Mouse (Mus musculus): ENCODE data around the gene Lin37.

Lin37 gene

DNA sequence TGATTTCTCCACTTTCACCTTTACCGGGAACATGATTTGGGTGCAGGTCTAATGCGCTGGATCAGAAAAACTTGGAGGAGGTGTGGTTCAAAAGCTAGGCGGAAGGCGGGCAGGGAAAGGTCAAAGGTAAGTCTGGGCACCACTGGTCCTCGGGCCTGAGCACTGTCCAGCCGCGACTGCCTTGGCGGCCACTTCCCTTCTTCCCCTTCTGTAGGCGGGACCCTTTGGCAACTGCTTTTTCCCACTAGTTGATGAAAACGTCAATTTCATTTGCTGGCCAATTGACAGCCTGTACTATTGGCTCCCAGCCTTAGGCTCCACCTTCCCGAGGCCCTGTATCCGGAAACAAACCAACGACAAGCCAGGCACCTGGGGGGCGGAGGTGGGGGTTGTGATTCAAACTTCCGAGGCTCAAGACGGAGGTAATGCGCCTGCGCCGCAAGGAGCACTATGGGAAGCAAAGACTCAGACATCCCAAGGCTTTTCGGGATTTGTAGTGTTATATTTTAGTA is at the start of gene Lin37:
Gene Lin37, minus strand, starts transcription at position 396 of the 512 bp plus-strand sequence.
- peak; percentile 99 for DNase-seq (ENCODE audit: low read depth)

DNA sequence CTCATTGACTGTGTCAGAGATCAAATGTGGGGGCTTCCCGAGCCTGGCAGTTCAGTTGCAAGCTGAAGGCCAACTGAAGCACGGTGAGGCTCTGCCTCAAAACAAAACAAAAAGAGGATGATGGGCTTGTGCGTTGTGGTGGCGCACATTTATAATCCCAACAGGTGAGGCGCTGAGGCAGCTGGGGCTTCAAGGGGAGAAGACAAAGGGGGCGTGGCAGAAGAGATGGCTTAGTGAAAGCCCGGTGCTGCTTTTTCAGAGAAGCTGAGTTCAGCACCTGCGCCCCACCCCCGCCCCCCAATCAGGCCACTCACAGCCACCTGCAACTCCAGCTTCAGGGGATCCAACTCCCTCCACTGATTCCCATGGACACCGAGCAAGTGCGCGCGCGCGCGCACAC is 48.8 kb upstream of the Lin37 start:
- no peak for DNase-seq (ENCODE audit: low read depth)

DNA sequence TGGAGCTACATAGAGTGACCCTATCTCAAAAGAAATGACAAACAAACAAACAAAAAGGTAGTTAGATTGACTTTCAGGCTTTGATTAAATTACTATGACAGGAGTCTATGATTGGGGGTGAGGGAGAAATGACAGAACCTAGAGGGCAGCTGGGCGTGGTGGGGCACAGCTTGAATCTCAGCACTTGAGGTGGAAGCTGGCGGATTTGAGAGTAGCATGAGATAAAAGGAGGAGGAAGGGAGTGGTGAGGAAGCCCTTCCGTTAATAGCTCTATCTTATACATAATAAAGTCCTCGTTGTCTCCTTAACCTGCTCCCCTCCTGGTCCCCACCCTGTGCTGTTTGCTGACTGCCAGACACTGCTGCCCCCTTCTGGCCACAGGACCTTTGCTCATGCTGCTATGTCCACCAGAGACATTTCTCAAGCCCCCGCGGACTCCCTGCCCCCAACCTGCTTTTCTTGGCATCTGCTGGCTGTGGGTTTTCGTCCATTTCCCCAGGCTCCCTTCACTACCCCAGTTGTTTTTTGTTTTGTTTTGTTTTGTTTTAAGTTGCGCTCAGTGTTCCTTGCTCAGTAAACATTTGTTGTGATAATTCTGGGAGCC is 48.2 kb upstream of the Lin37 start:
- DNase-seq (ENCODE audit: low read depth): peak; percentile 66

DNA sequence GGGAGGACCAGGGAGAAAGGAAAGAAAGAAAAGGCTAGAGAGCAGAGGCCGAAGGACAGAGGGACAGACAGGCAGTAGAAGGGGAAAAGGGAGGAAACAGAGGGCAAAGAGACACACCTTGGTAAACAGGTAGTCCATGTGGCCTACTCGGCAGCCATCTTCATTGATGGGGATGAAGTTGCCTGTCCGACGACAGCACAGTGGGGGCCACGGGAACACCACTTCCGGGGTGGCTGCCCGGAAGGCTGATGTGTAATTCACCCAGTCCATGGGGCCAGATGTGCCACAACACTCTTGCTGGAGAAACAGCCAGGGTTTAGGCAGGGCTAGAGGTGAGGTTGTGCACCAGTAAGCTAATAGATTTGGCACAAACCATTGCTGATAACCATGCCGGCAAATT is 45.3 kb upstream of the Lin37 start:
- DNase-seq (ENCODE audit: low read depth): no peak

DNA sequence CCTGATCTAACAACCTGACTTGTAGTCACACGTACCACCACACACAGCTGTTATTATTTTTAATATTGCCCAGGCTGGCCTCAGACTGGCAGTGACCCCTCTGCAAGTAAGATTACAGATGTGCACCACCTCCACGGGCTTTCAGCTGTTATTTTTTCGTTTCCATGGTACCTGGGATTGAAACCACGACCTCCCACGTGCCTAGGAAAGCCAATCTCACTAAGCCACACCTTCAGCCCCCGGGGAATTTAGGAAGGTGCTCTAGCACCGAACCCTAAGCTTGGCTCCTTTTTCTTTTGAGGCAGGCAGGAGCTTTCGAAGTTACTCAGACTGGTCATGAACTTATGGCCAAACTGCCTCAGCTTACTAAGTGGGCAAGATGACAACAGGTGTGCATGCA is 44.8 kb upstream of the Lin37 start:
- DNase-seq (ENCODE audit: low read depth): no peak

DNA sequence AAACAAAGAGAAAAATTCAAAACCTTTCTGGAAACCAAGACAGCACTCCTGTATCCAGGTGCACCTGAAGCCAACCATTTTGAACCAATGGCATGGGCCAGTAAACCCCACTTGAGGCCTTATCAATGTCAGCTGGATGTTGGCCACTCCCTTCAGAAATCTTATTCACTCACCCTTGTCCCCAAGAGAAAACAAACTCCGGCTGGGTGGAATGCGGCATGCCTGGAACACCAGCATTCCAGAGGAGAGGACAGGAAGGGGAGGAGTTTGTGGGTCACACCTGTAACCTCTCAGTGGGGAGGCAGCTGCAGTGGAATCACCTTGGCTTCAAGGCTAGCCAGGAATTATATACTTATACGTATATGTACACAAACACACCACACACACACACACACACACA is 42.9 kb upstream of the Lin37 start:
- DNase-seq (ENCODE audit: low read depth): no peak

DNA sequence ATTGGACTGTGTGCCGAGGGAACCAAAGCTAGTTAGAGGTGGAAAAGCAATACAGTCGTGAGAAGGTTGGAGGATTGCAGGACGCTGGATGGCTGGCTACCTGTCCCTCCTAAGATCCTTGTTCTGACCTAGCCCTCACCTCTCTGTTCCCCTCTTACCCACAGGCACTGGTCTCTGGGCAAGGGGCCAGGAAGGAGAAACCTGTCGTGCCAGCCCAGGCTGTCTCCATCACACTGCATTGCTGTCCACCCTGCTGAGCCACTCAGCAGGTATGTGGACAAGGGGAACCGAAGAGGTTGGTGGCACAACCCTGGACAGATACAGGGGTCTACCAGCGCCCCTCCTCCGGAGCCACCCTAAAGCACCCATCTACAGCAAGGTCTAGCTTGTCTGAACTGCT is 41.0 kb upstream of the Lin37 start:
- no peak for DNase-seq (ENCODE audit: low read depth)

DNA sequence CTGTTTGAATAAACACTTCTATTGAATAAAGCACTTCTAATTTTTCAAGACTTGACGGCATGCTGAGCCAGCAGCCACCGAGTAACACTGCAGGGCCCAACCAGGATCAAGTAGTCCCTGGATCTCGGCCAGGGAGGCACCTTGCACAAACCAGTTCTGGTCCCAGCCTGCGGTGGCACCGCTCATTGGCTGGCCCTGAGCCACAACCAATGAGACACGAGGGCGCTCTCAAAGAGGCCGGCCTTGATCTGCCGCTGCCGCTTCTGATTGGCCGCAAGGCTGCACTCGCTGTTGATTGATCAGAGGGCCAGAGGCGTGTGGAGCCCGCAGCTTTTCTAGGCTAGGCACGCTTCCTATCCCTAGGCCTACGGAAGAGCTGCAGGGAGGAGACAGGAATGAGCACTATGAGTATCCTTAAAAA is 40.3 kb upstream of the Lin37 start:
- peak; percentile 37 for DNase-seq (ENCODE audit: low read depth)

DNA sequence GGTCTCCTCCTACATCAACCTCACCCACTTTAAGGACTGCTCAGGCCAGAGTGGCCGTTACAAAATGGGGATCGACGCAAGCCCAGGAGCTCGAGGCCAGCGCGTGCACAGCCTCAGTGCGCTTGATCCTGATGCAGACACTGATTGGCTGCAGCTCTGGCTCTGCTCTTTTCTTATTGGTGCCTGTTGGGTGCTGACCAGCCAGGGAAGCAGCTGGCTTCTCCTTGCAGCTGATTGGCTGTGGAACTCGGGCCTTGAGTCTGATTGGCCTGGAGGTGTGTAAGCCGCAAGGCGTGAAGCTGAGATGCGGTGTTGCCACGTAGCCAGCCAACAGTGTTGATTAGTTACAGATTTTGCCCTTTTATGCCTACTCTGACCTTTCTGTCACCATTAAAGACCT is 39.1 kb upstream of the Lin37 start, which contains the start of gene Zbtb32:
Gene Zbtb32, minus strand, starts transcription at position 124 of the 400 bp plus-strand sequence.
- no peak for DNase-seq (ENCODE audit: low read depth)

DNA sequence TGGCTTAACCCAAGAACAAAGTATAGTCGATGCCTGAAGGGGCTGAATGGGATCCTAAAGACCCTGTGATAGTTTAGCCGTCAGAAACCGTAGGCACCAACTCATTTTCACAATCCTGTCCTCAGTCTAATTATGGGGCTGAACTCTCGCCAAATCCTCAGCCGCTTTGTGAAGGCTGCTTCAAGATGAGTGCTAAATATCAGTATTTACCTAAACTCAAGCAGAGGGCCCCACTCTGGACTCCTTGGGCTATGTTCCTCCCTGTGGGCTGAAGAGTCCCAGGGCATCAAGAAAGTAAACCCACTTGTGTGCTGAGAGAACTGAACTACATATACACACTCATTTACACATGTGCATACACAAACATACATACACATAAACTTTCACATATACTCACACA is 37.2 kb upstream of the Lin37 start:
- no peak for DNase-seq (ENCODE audit: low read depth)

DNA sequence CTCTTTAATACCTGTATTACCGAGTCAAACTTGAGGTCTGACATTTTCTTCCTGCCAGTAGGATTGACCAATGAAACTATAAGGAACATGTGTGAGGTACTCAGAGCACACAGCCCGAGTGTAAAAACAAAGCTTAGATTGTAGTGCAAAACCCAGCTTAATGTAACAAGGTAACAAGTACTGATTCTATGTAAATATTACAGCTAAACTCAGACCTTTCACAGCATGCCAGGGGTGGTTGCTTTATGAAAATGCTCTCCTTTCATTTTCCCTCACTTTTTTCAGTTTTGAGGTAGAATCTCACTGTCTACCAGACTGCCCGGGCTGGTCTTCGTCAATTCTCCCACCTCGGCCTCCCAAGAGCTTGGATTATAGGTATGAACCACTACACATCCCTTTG is 36.5 kb upstream of the Lin37 start:
- no peak for DNase-seq (ENCODE audit: low read depth)

DNA sequence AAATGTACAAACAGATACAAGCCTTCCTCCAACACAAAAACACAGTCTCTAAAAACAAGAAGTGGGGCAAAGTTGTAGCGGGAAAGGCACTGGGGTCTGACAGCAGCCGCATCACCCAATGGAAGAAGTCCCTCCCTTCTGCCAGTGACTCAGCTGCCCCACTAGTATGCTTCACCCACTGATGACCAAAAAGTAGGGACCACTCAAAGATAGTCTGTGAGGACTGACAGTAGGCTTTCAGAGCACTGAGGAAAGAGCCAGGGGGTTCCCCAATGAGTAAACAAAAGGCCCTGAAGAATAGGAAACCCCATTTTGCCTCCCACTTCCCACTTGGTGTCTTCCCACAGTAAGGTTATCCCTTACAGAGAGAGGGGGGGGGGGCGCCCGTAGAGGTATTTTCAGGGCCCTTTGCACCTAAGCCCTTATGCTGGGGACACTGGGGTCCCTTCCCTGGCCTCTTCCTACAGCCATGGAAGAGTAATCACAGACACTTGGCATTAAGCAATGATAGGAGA is 34.9 kb upstream of the Lin37 start:
- no peak for DNase-seq (ENCODE audit: low read depth)

DNA sequence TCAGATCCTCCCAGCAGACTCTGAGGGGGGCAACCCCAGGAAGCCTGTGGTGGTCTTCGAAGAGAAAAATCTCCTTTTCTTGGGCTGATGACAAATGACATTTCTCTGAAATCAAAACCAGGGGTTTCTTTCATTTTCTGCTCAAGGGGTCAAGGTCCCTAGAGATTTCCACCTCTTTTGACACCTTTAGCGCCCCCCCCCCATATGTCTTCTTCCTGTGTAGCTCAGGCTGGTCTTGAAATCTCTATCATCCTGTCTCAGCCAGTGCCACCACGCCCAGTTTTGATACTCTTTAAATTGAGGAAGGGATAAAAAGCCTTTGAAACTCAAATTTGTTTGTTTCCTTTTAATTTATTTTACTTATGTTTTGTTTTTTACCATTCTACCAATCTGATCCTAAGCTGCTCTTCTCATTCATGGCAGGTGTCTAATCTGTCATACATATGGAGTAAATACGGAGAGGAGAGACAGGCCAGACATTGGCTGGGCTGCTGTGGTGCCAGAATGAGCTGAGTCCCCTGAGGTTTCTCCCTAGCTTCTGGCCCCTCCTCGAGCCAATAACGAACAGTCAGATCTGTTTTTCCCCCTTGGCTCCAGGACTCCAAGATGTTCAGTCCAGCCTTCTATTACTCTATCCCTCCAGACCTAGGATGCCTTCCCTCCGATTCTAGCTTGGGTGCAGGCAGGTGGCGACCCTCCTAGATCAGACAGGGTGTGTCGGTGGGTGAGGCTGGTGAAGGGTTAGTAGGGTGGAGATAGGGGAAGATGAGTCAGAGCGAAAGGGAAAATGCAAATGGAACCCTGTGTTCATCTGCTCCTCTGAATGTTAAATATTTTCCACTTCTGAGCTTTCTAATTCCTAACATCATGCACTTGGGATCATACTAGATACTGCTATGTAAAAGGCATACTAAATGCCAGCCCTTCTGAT is 34.2 kb upstream of the Lin37 start:
- no peak for DNase-seq (ENCODE audit: low read depth)

DNA sequence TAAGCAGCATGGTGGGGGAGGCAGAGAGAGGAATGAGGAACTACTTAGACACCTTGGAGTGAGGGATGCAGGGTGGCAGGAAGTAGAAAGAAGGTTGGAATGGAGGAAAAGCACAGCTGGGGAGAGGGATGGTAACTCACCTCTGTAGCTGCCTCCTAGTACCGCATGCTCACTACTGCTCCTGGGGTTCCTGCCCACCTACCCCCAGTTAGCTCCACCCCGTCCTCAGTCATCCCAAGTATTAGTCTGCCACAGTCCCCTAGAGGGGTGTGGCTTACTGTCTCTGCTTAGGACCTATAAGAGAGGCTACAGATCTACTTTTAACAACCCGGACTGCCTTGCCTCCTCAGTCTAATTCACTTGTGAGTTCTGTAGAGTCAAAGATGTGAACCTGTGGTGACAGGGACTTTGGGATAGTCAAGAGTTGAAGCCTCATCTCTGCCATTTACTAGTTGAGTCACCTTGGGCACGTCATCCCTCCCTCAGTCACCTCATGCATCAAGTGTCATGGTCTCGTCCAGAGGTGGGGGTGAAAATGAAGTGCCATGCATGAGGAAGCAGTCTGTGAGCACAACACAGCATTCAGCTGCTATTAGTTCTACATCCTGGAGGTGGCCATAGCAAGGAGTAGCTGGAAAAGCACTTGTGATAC is 33.3 kb upstream of the Lin37 start:
- DNase-seq (ENCODE audit: low read depth): no peak

DNA sequence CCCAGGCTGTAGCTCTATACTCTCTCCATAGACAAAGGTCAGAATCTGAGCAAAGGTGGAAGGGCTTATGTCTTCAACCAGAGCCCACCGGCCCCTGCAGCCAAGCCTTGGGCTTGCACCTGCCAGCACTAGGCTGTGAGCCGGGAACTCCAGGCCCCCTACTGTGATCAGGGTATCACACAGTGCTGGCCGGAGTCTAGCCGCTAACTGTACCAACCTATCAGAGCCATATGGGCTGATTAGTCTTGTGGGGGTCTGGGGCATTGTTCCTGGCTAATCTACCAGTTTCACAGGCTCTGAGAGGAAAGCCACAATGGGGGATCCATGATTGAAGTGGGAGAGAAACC is 31.9 kb upstream of the Lin37 start:
- DNase-seq (ENCODE audit: low read depth): no peak

DNA sequence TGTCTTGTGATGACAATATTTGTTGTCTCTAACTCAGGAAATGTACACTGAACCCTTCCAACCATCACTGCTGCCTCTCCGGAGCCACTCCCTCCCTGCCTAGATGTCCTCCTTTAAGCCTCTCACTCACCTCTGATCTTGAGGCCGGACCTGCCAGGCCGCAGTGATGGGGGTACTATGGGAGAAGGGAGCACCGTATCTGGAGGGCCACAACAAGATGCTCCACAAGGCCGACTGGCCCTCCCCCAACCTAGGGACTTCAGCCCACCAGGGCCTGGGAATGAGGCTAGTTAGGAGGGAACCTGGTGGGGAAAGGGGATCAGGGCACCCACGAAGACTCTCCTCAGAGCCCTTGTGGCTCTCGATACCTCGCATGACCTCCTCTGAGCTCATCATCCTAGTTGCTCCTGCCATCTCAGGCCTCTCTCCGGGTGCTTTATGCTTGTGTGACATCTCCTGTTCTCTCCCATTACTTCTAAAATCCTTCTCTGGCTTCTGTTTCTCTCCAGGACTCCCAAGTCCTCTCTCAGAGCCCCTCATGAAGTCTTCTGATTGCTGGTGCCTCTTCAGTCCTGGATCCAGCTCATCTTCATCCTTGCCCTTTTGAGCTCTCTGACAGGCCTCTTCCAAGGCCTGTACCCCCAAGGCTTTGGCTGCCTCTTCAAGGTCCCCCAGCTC is 31.4 kb upstream of the Lin37 start:
- no peak for DNase-seq (ENCODE audit: low read depth)

DNA sequence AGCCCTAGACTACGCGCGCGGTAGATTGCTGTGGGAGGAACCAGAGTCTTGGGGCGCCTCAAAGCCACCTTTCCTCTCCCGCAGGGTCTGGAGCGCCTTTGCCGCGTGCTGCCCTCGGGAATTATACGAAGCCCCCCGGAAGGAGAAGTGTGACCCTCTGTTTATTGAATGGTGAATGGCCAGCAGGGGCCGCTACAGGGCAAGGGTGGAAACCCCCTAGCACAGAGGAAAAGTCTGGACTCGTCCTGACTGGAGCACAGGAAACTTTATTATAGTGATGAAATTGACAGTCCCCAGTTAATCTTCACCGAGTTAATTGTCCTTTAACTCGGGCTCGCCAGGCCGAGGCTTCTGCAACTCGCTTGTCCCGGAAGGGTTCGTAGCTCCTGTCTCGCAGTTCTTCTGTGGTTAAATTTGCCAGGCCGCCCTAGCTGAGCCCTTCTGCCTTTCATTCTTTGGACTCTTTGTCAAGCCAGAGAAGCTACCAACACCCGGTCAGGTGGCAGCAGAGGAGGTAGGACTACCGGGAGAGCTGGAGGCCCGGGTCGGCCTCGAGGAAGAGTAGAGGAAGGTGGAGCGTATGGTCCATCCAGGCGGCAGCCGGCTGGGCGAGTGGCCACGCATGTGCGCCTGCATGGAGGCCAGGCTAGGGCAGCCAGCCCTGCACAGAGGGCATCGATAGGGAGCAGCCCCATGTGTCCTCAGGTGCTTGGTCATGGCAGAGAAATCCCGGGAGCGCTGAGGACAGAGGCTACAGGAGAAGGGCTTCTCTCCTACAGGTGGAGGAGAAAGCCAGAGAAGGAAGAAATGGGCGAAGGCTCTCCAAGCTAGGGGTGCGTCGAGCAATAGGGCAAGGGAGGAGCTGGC is 30.0 kb upstream of the Lin37 start:
- DNase-seq (ENCODE audit: low read depth): peak; percentile 88

DNA sequence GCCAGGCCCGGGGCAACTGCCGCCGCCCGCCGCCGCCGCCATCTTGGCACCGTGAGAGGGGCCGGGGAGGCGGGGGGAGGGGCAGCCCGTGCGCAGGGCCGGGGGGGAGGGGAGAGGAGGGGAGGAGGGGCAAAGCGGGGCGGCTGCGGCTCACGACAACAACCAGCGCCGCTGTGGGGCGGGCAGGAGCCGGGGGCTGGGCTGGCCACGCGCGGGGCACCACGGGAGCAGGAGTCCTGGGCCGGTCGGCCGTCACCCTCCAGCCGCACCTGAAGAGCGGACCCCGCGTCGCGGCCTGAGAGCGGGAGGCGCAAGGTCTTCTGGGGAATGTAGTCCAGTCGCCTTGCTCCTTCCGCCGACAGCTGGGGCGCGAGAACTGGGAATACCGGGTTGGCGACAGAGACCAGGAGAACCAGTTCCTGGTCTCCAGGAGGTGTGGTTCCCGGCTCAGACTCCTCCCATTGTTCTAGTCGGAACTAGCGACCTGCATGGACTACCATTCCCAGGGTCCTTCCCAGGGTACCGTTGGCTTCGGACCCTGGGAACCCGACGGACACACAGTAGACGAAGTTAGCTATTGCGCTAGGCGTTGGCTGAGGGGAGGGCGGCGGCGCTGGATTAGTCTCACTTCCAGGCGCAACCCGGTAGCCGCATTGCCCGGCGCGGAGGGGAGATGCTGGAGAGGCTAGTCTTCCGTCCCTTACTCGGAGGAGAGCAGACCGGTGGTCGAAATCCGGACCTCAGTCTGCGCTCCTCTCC is 29.2 kb upstream of the Lin37 start, which contains the start of gene Kmt2b:
Gene Kmt2b, minus strand, starts transcription at position 51 of the 759 bp plus-strand sequence.
- DNase-seq (ENCODE audit: low read depth): peak; percentile 98

DNA sequence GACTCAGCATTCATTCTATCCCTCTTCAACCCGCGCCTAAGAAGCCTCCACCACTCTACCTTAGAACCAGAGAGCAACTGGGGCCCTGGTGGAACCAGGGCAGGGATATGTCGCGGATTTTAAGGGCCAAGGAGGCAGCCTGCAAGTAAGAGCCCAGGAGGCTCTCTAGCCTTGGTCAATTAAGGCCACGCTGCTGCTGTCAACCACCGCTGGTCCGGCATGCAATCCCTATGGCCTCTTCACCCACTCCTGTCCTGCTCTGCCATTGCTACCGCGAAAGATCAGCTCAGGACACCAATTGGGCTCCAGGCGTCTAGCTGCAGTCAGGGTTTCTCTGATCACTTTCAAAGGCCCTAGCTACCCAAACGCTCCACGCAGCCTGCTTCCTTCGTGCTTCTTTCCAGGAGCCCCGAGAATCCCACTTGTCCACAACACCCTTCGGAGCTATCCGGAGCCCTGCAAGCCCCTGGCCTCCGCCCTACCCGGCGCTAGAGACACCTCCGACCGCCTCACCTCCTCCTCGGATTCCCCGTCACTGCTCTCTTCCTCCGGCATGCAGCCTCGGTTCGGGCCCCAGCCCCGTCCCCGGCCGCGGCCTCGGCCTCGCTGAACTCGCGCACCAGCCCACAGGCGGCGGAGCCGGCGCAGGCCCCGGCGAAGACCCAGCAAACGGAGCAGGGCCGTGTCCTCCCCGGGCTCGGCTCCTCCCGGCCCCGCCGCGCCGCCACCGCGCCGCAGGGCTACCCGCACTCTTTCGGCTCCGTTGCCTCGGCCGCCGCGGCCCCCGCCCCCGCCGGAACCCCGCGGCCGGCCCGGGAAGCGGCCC is 28.4 kb upstream of the Lin37 start:
- DNase-seq (ENCODE audit: low read depth): peak; percentile 43
